Mouse (Mus musculus) duodenum, adult 2 months (tissue): ENCODE measurements around the gene Nlrp2. TPM values are rescaled to one million over a fixed set of nuclear protein-coding genes. Genes with fewer than 3 reads are reported as not detected.

Source experiments
- polyA plus RNA-seq: library from polyadenylated mRNA; depleted of rRNA; stranded (reverse); fragments of >200 nt; gene quantifications from 2 replicates; pipeline ENCODE4 v1.2.3, GENCODE M21; 2012; ENCODE audit warnings: low replicate concordance; rRNA removed

Nlrp2 gene
- not detected in 2 replicates for polyA plus RNA-seq

DNA sequence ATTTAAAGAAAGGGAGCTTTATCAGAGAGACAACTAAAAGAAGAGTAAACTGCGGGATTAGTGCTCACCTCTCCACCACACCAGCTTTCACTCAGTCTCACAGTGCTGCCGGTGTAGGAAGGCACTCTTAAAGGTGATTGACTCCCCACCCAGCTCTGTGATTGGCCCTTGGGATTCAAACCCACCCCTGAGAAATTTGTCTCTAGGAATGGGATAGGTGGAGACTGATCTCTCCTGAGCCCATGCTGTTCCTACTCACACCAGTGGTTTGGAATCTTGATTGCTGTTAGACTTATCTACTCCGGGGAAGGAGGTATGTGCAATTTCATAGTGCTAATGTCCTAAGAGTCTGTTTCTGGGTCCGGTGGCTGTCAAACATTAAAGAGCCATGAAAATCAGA, at the start of gene Nlrp2:
Gene Nlrp2, minus strand, starts transcription at position 101 of the 400 bp plus-strand sequence.

DNA sequence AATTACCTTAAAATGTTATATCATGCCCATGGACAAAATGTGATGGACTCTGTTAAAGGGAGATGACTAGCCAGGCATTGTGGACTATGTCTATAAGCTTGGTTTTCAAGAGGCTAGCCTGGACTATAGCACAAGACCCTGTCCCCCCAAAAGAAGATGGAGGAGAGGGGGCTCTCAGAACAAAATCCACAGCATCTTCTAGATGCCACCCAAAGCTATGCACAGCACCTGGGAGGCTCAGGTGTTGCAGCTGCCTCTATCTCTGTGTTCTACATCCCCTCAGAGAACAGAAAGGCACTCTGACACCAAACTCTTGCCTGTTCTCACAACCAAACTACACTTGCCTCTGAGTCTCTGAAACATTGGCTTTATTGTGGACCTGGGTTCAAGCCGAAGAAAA, 598 bp downstream of the Nlrp2 start, which contains the start of gene Gm5065:
Gene Gm5065, plus strand, starts transcription at position 301 of the 400 bp plus-strand sequence.

Other genes starting within 250 kb of the Nlrp2 start
- gene Rfpl4, start 234.1 kb downstream of the Nlrp2 start, polyA plus RNA-seq: not detected in 2 replicates
- 0.21 and 0.47 TPM in 2 replicates for gene Rasl2-9, start 225.1 kb downstream of the Nlrp2 start, polyA plus RNA-seq
- not detected in 2 replicates for gene Vmn1r55, start 201.4 kb downstream of the Nlrp2 start, polyA plus RNA-seq
- gene Vmn1r56, start 154.3 kb downstream of the Nlrp2 start, polyA plus RNA-seq: not detected in 2 replicates
- not detected in 2 replicates for gene Vmn1r57, start 132.5 kb downstream of the Nlrp2 start, polyA plus RNA-seq
- not detected in 2 replicates for gene Gm5065, start 498 bp downstream of the Nlrp2 start, polyA plus RNA-seq
- not detected in 2 replicates for gene Vmn1r58, start 62.4 kb upstream of the Nlrp2 start, polyA plus RNA-seq
- gene Vmn1r59, start 105.7 kb upstream of the Nlrp2 start, polyA plus RNA-seq: not detected in 2 replicates
- gene Vmn2r28, start 142.9 kb upstream of the Nlrp2 start, polyA plus RNA-seq: not detected in 2 replicates
- gene Vmn1r60, start 196.3 kb upstream of the Nlrp2 start, polyA plus RNA-seq: not detected in 2 replicates